8 mouse cellular contexts compared by ENCODE assay signal in the genomic region with DNA sequence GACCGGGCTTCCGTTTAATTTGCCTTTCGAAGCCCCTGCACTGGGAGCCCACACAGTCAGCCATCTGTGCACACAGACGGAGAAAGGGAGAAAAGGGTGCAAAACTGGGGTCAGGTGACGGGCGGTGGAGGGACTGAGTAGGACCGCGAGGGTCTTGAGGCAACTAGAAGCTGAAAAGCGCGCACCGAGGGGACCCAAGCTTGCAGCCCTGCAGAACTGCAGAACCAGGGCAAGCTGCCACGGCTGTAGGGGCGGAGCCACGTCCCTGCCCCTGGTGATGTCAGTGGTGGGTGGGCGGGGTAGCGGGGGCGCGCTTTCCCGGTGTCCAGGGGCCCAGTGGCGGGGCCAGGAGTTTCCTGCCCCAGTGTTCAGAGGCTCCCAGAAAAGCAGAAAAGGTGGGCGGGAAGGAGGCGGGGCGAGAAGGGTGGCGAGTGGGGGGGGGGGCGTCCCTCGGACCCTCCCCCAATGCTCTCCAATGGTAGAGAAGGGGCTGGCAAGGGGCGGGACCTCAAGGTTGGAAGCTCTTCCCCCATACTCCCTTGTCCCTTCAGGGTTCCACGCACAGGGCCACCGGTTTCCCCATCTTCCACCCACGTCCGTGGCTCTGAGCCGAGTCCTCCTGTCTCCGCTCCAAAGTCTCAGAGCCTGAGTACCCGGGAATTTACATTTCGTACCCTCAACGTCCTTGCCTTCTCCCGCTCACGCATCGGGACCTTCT. TPM values are rescaled to one million over a fixed set of nuclear protein-coding genes. Genes with fewer than 3 reads are reported as not detected.
A peak's percentile ranks its signal among the peaks of the same experiment; 100 is the strongest.
DNase-seq lines count a peak whose midpoint lies in the region; ATAC-seq and TF ChIP-seq lines count a peak whose summit lies in the region.

No protein-coding gene starts in this region.

- peak; percentile 49; the same call in 1 of the 2 replicates for TF ChIP-seq POLR2A in brain, embryonic 14.5 days (IDR thresholded peaks at IDR 0.05; ENCODE audit: borderline replicate concordance, extremely low read depth, insufficient read depth, insufficient read length, poor library complexity, severe bottlenecking)

- no peaks in the 10 kb centered on the region for H3K36me3 ChIP-seq in megakaryocyte, embryonic 14.5 days (replicated peaks; ENCODE audit: low read length)
- H3K36me3 ChIP-seq in forebrain, embryonic 10.5 days (replicated peaks) = no peaks in the 10 kb centered on the region
- H3K36me3 ChIP-seq in hindbrain, embryonic 16.5 days (ENCODE audit: control insufficient read depth, insufficient read depth, low read length) = no peaks in the 10 kb centered on the region
- H3K36me3 ChIP-seq in liver, embryonic 12.5 days = no peaks in the 10 kb centered on the region

- no peak for ATAC-seq in megakaryocyte, adult 5-6 weeks (ENCODE audit: poor library complexity, severe bottlenecking)
- peak; percentile 93 for ATAC-seq in hindbrain, embryonic 16.5 days
- ATAC-seq in liver, embryonic 12.5 days = peak; percentile 85
- ATAC-seq in megakaryocyte progenitor cell, adult 5-6 weeks (replicated peaks; ENCODE audit: poor library complexity) = no peak; the same call in 1 of the 2 replicates

- WGBS in forebrain, embryonic 10.5 days = under 1% methylated on average over 38 of the region's 39 CpGs
- under 1% methylated on average over 34 of the region's 39 CpGs for WGBS in hindbrain, embryonic 16.5 days
- WGBS in liver, embryonic 12.5 days (ENCODE audit: insufficient replicate concordance) = 1% methylated on average over 38 of the region's 39 CpGs

- H3K27ac ChIP-seq in forebrain, embryonic 10.5 days = peak overlapping the region; percentile 75
- peak overlapping the region; percentile 80 for H3K27ac ChIP-seq in hindbrain, embryonic 16.5 days (ENCODE audit: low read depth, low read length)
- H3K27ac ChIP-seq in liver, embryonic 12.5 days = no peak overlapping the region

- H3K9me3 ChIP-seq in megakaryocyte, embryonic 14.5 days = peaks cover 8% of the 10 kb centered on the region; the same call in 1 of the 2 replicates
- no peaks in the 10 kb centered on the region for H3K9me3 ChIP-seq in forebrain, embryonic 10.5 days
- peaks cover 4% of the 10 kb centered on the region; the same call in 1 of the 2 replicates for H3K9me3 ChIP-seq in hindbrain, embryonic 16.5 days (ENCODE audit: control insufficient read depth, low read length)
- H3K9me3 ChIP-seq in liver, embryonic 12.5 days (replicated peaks) = no peaks in the 10 kb centered on the region

- peak overlapping the region; percentile 66 for H3K9ac ChIP-seq in hindbrain, embryonic 16.5 days (ENCODE audit: low read depth, low read length)
- peak overlapping the region; percentile 27; the same call in 1 of the 2 replicates for H3K9ac ChIP-seq in liver, embryonic 12.5 days

- peaks cover 40% of the 10 kb centered on the region for H3K4me1 ChIP-seq in megakaryocyte, embryonic 14.5 days
- H3K4me1 ChIP-seq in forebrain, embryonic 10.5 days = peaks cover 46% of the 10 kb centered on the region
- 0 out of 2 replicates have a peak, but pooled peaks cover 2% of the 10 kb centered on the region for H3K4me1 ChIP-seq in hindbrain, embryonic 16.5 days (ENCODE audit: control insufficient read depth, insufficient read depth, low read depth, low read length)
- H3K4me1 ChIP-seq in liver, embryonic 12.5 days = peaks cover 11% of the 10 kb centered on the region; the same call in 1 of the 2 replicates

- no peak for TF ChIP-seq CTCF in brain, embryonic 14.5 days (IDR thresholded peaks at IDR 0.05; ENCODE audit: borderline replicate concordance, extremely low read depth, insufficient read depth, insufficient read length)

- peak; percentile 96 for DNase-seq in brain, embryonic 14.5 days (ENCODE audit: low read depth)
- peak; percentile 92 for DNase-seq in forebrain, embryonic 10.5 days (ENCODE audit: extremely low spot score, low spot score)
- DNase-seq in retina, postnatal 1 day = peak; percentile 89

- peaks cover 77% of the 10 kb centered on the region for H3K27me3 ChIP-seq in megakaryocyte, embryonic 14.5 days (replicated peaks)
- peaks cover 66% of the 10 kb centered on the region for H3K27me3 ChIP-seq in forebrain, embryonic 10.5 days (ENCODE audit: poor library complexity, severe bottlenecking)
- no peaks in the 10 kb centered on the region; the same call in none of the 2 replicates for H3K27me3 ChIP-seq in hindbrain, embryonic 16.5 days (replicated peaks; ENCODE audit: control insufficient read depth, insufficient read depth, low read length)
- H3K27me3 ChIP-seq in liver, embryonic 12.5 days (replicated peaks) = peaks cover 72% of the 10 kb centered on the region

- H3K4me3 ChIP-seq in megakaryocyte, embryonic 14.5 days (replicated peaks) = peak overlapping the region; percentile 89
- peak overlapping the region; percentile 54 for H3K4me3 ChIP-seq in forebrain, embryonic 10.5 days
- H3K4me3 ChIP-seq in hindbrain, embryonic 16.5 days (ENCODE audit: low read length) = peak overlapping the region; percentile 45
- H3K4me3 ChIP-seq in liver, embryonic 12.5 days = peak overlapping the region; percentile 48

- peak overlapping the region; percentile 74 for H3K4me2 ChIP-seq in hindbrain, embryonic 16.5 days (ENCODE audit: low read length)
- peak overlapping the region; percentile 69 for H3K4me2 ChIP-seq in liver, embryonic 12.5 days

RNA-seq across cellular contexts. Expression of gene Nrn1, which starts 1.1 kb away (rescaled TPM):
- 0.57 TPM in 1 of 2 replicates, not detected in the other for polyA plus RNA-seq in megakaryocyte, embryonic 14.5 days (2012; ENCODE audit: insufficient read depth, low replicate concordance)
- total RNA-seq in megakaryocyte, adult 5-6 weeks (2015) = not detected in 2 replicates
- total RNA-seq in megakaryocyte, adult 5-6 weeks (2017) = not detected in 2 replicates
- 67.3 and 67.5 TPM in 2 replicates for polyA plus RNA-seq in brain, embryonic 14.5 days (2012; rRNA removed)
- 6.9 and 10.4 TPM in 2 replicates for polyA plus RNA-seq in forebrain, embryonic 10.5 days (2016; fragmentation: Nextera tagmentation; extraction: Ambion mirVana)
- polyA plus RNA-seq in hindbrain, embryonic 16.5 days (2015; fragmentation: Nextera tagmentation; extraction: Ambion mirVana) = 76.5 and 87.1 TPM in 2 replicates
- 2.1 and 2.5 TPM in 2 replicates for polyA plus RNA-seq in liver, embryonic 12.5 days (2016; fragmentation: Nextera tagmentation; extraction: Ambion mirVana)
- total RNA-seq in megakaryocyte progenitor cell, adult 5-6 weeks (2015) = not detected in 2 replicates
- total RNA-seq in megakaryocyte progenitor cell, adult 5-6 weeks (2017) = not detected in 2 replicates

Comparison
In these comparisons a context has a peak if more than half of its experiments do, and no peak if none do; other contexts are left out.
1. ATAC-seq: peak in hindbrain, embryonic 16.5 days (single experiment) and liver, embryonic 12.5 days (single experiment); none in megakaryocyte, adult 5-6 weeks (single experiment) and megakaryocyte progenitor cell, adult 5-6 weeks (single experiment).
2. Peak in every context shown above with its lines, with median percentiles within 50 percentile points of each other: H3K4me3 ChIP-seq and DNase-seq.